In the genomic region with DNA sequence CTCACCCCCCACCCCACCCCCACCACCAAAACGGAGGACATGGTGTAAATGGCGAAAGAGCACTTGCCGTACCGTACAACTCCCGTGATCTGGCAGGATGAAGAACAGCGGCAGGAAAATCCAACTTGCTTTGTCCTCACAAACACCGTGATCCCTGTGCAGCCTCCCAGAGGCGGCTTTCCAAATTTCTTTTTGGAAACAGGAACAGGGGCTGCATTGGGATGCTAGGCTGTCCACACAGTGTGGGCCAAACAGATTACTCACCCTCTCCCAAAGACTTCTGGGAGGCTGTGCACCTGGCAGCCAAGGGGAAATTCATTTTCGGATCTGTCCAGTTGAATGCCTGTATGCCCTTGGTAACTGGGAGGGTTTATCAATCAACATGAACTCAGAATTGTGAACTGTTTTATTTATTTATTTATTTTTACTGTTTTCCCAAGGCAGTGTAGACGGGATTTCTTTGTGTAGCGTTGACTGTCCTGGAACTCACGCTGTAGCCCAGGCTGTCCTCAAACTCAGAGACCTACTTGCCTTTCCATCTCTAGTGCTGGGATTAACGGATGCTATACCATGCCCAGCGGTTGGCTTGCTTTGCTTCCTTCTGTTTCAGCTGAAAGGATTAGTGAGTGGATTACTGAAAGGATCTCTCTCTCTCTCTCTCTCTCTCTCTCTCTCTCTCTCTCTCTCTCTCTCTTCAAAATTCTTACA, we compare ENCODE assay signal across 12 mouse cellular contexts. TPM values are rescaled to one million over a fixed set of nuclear protein-coding genes. Genes with fewer than 3 reads are reported as not detected.
A peak's percentile ranks its signal among the peaks of the same experiment; 100 is the strongest.
DNase-seq lines count a peak whose midpoint lies in the region; ATAC-seq and TF ChIP-seq lines count a peak whose summit lies in the region.
"Had no signal": no experiment of that assay in that cellular context is flagged by ENCODE, and none has a peak within 500 bp of the region (broad histone marks: within the 10 kb centered on the region; RNA-seq: fewer than 3 reads in every experiment).

No protein-coding gene starts in this region.

- no peak overlapping the region for H3K27ac ChIP-seq in hindbrain, embryonic 11.5 days (ENCODE audit: low read depth, low read length)
- H3K27ac ChIP-seq in hindbrain, embryonic 14.5 days = no peak overlapping the region
- H3K27ac ChIP-seq in embryonic facial prominence, embryonic 14.5 days (replicated peaks; ENCODE audit: low read depth, low read length) = no peak overlapping the region
- no peak overlapping the region for H3K27ac ChIP-seq in kidney, adult 2 months (ENCODE audit: insufficient read depth, low read depth, low read length)
- H3K27ac ChIP-seq: embryonic facial prominence, embryonic 15.5 days; intestine, embryonic 15.5 days had no signal

- H3K4me1 ChIP-seq in hindbrain, embryonic 11.5 days (replicated peaks; ENCODE audit: control insufficient read depth, insufficient read depth, low read length) = no peaks in the 10 kb centered on the region; the same call in 1 of the 2 replicates
- H3K4me1 ChIP-seq in hindbrain, embryonic 14.5 days (replicated peaks; ENCODE audit: control insufficient read depth, insufficient read depth, low read length) = no peaks in the 10 kb centered on the region
- no peaks in the 10 kb centered on the region for H3K4me1 ChIP-seq in embryonic facial prominence, embryonic 14.5 days (ENCODE audit: control insufficient read depth, insufficient read depth, low read length)
- peaks cover 5% of the 10 kb centered on the region; the same call in 1 of the 2 replicates for H3K4me1 ChIP-seq in kidney, adult 2 months (ENCODE audit: control insufficient read depth, insufficient read depth, low read length)
- H3K4me1 ChIP-seq: embryonic facial prominence, embryonic 15.5 days; intestine, embryonic 15.5 days had no signal

- no peak for TF ChIP-seq POLR2A in kidney, adult 2 months (IDR thresholded peaks at IDR 0.05; ENCODE audit: low read depth, low read length)

- H3K4me2 ChIP-seq in hindbrain, embryonic 11.5 days (replicated peaks; ENCODE audit: low read depth, low read length) = no peak overlapping the region
- no peak overlapping the region for H3K4me2 ChIP-seq in hindbrain, embryonic 14.5 days (replicated peaks)
- H3K4me2 ChIP-seq in embryonic facial prominence, embryonic 14.5 days (ENCODE audit: low read depth, low read length) = no peak overlapping the region
- H3K4me2 ChIP-seq: embryonic facial prominence, embryonic 15.5 days; intestine, embryonic 15.5 days had no signal

- H3K4me3 ChIP-seq in hindbrain, embryonic 11.5 days (ENCODE audit: low read depth, low read length) = no peak overlapping the region
- no peak overlapping the region for H3K4me3 ChIP-seq in hindbrain, embryonic 14.5 days (replicated peaks; ENCODE audit: low read length)
- no peak overlapping the region for H3K4me3 ChIP-seq in embryonic facial prominence, embryonic 14.5 days (ENCODE audit: low read depth, low read length)
- no peak overlapping the region for H3K4me3 ChIP-seq in kidney, adult 2 months (ENCODE audit: insufficient read depth, low read depth, low read length)
- H3K4me3 ChIP-seq: embryonic facial prominence, embryonic 15.5 days; intestine, embryonic 15.5 days had no signal

- DNase-seq in hindbrain, embryonic 11.5 days (ENCODE audit: low spot score) = no peak
- DNase-seq in hindbrain, embryonic 14.5 days (ENCODE audit: low spot score) = no peak
- DNase-seq in embryonic facial prominence, embryonic 14.5 days (ENCODE audit: low spot score) = no peak
- peak; percentile 19 for DNase-seq in gastrocnemius, postnatal 14 days
- DNase-seq in neural tube, embryonic 10.5 days (ENCODE audit: extremely low spot score, low spot score) = peak; percentile 6
- no peak for DNase-seq in cerebellum, adult 11 months
- DNase-seq in kidney, adult 2 months = no peak
- DNase-seq in right cerebral cortex, postnatal 36 days (ENCODE audit: low spot score in 2 of 2) = no peak

- peak; percentile 35; the same call in 1 of the 2 replicates for ATAC-seq in hindbrain, embryonic 11.5 days (ENCODE audit: low FRiP score)
- ATAC-seq in hindbrain, embryonic 14.5 days (ENCODE audit: low FRiP score) = no peak; the same call in 1 of the 2 replicates
- peak; percentile 9; the same call in 1 of the 2 replicates for ATAC-seq in embryonic facial prominence, embryonic 14.5 days (ENCODE audit: low read depth)

- no peaks in the 10 kb centered on the region for H3K36me3 ChIP-seq in hindbrain, embryonic 11.5 days (ENCODE audit: control insufficient read depth, insufficient read depth, low read length)
- H3K36me3 ChIP-seq in hindbrain, embryonic 14.5 days (replicated peaks; ENCODE audit: control insufficient read depth, insufficient read depth) = no peaks in the 10 kb centered on the region
- H3K36me3 ChIP-seq in embryonic facial prominence, embryonic 14.5 days (ENCODE audit: control insufficient read depth, insufficient read depth, low read length) = no peaks in the 10 kb centered on the region
- H3K36me3 ChIP-seq in kidney, adult 2 months (ENCODE audit: control insufficient read depth, insufficient read depth, low read length) = no peaks in the 10 kb centered on the region
- H3K36me3 ChIP-seq: embryonic facial prominence, embryonic 15.5 days; intestine, embryonic 15.5 days had no signal

- H3K27me3 ChIP-seq in hindbrain, embryonic 11.5 days (ENCODE audit: control insufficient read depth, insufficient read depth, low read length) = no peaks in the 10 kb centered on the region
- no peaks in the 10 kb centered on the region for H3K27me3 ChIP-seq in hindbrain, embryonic 14.5 days (ENCODE audit: control insufficient read depth, insufficient read depth, low read length)
- no peaks in the 10 kb centered on the region for H3K27me3 ChIP-seq in embryonic facial prominence, embryonic 14.5 days (replicated peaks; ENCODE audit: control insufficient read depth, insufficient read depth, low read length)
- no peaks in the 10 kb centered on the region for H3K27me3 ChIP-seq in kidney, adult 2 months (replicated peaks; ENCODE audit: control insufficient read depth, insufficient read depth, low read length)
- H3K27me3 ChIP-seq: CH12.LX; embryonic facial prominence, embryonic 15.5 days; intestine, embryonic 15.5 days had no signal

- intact Hi-C loops in gastrocnemius, postnatal 14 days (cut with DNase I; ENCODE audit: low total_unique reads) = loop anchor here (10.0 kb wide), 1 partner anchor 256 kb away; the partner anchor contains the start of gene Sh3rf1

- H3K9me3 ChIP-seq in hindbrain, embryonic 11.5 days (ENCODE audit: control insufficient read depth, low read length) = no peaks in the 10 kb centered on the region
- H3K9me3 ChIP-seq in hindbrain, embryonic 14.5 days (ENCODE audit: control insufficient read depth, low read length) = no peaks in the 10 kb centered on the region
- no peaks in the 10 kb centered on the region for H3K9me3 ChIP-seq in embryonic facial prominence, embryonic 14.5 days (ENCODE audit: control insufficient read depth, low read length)
- H3K9me3 ChIP-seq: embryonic facial prominence, embryonic 15.5 days; intestine, embryonic 15.5 days had no signal

- WGBS in hindbrain, embryonic 11.5 days = 88% methylated on average over 14 of the region's 14 CpGs
- 90% methylated on average over 14 of the region's 14 CpGs for WGBS in hindbrain, embryonic 14.5 days
- 89% methylated on average over 14 of the region's 14 CpGs for WGBS in embryonic facial prominence, embryonic 14.5 days
- 81% methylated on average over 14 of the region's 14 CpGs for whole genome bisulfite sequencing in kidney, adult 2 months

- H3K9ac ChIP-seq in hindbrain, embryonic 11.5 days (ENCODE audit: low read depth, low read length) = no peak overlapping the region
- no peak overlapping the region for H3K9ac ChIP-seq in hindbrain, embryonic 14.5 days
- no peak overlapping the region for H3K9ac ChIP-seq in embryonic facial prominence, embryonic 14.5 days (ENCODE audit: low read depth, low read length)
- H3K9ac ChIP-seq: embryonic facial prominence, embryonic 15.5 days; intestine, embryonic 15.5 days; liver, postnatal 0 days had no signal

- TF ChIP-seq CTCF in kidney, adult 2 months (conservative IDR thresholded peaks at IDR 0.05; ENCODE audit: insufficient read depth, insufficient read length, low read depth, low read length) = no peak

RNA-seq across cellular contexts. Expression of gene Cbr4, which starts 7.1 kb away (rescaled TPM):
- polyA plus RNA-seq in hindbrain, embryonic 11.5 days (2014; fragmentation: Nextera tagmentation; extraction: Ambion mirVana) = 29.8 and 31.8 TPM in 2 replicates
- polyA plus RNA-seq in hindbrain, embryonic 14.5 days (2014; fragmentation: Nextera tagmentation; extraction: Ambion mirVana) = 16.0 and 22.4 TPM in 2 replicates
- 30.9 and 31.3 TPM in 2 replicates for polyA plus RNA-seq in embryonic facial prominence, embryonic 14.5 days (2014; fragmentation: Nextera tagmentation; extraction: Ambion mirVana)
- total RNA-seq in gastrocnemius, postnatal 14 days (2021) = 10 to 100 TPM; 32.1 to 36.7 TPM
- 13.3 and 18.1 TPM in 2 replicates for polyA plus RNA-seq in kidney, adult 2 months (2012; rRNA removed)

Comparison
In these comparisons a context has a peak if more than half of its experiments do, and no peak if none do; other contexts are left out.
1. DNase-seq: peak in gastrocnemius, postnatal 14 days (single experiment) and neural tube, embryonic 10.5 days (single experiment); none in hindbrain, embryonic 11.5 days (single experiment), hindbrain, embryonic 14.5 days (single experiment), embryonic facial prominence, embryonic 14.5 days (single experiment), cerebellum, adult 11 months (single experiment), kidney, adult 2 months (single experiment) and right cerebral cortex, postnatal 36 days (0 of 2).